Mouse (Mus musculus) heart, postnatal 10 days (tissue): ENCODE results near the gene Nup155. TPM values are rescaled to one million over a fixed set of nuclear protein-coding genes. Genes with fewer than 3 reads are reported as not detected.

Source experiments
- DNase-seq, 2 experiments: peaks; one replicate each; pipeline ENCODE4 v3.0.0; 2021
- intact Hi-C: fragments of 180-260 bp; cut with DNase I; formaldehyde crosslinking; loops from one replicate; pipeline ENCODE4 v1.15.1; 2025
- total RNA-seq, 2 experiments: library from RNA; stranded (reverse); gene quantifications; 2 replicates each; pipeline ENCODE4 v1.2.3; 2021

The Nup155 gene
- total RNA-seq, 2 experiments from 2014 or later, result 15.9 to 19.7 TPM

DNA sequence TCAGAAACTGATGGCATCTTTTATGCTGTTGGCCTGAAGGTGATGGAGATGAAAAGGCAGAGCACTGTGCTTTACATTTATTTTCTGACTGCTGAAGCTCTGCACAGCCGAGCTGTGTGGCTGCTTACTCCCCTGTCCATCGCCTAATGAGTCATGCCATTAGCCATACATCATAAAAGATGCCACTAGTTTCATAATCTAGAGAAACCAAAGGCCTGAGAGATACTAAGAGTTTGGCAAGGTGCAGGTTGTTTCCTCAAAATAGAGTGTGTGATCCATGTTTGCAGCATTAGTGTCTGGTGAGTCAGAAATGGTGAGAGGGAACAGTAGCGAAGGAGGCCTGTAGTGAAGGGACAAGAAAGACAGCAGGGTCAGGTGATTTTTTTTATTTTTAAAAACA lies 80.5 kb downstream of the Nup155 start:
- intact Hi-C loops, result no loop called here
- no peak for DNase-seq

DNA sequence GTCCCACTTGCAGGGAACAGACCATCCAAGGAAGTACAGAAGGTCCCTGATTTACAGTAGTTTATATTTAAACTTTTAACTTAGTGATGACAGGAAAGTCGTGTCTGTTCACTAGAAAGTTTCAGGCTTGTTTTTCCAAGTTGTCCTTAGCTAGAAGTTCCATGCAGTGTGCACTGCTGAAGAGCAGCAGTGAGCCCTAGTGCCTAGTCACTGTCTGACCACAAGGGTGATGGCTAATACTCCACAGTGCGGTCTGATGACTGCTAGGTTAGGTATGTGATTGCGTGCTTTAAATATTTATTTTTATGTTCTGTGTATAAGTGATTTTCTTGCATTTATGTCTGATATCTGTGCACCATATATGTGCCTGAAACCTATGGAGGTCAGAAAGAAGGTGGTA lies 81.4 kb downstream of the Nup155 start:
- no peak for DNase-seq
- intact Hi-C loops, result no loop called here

DNA sequence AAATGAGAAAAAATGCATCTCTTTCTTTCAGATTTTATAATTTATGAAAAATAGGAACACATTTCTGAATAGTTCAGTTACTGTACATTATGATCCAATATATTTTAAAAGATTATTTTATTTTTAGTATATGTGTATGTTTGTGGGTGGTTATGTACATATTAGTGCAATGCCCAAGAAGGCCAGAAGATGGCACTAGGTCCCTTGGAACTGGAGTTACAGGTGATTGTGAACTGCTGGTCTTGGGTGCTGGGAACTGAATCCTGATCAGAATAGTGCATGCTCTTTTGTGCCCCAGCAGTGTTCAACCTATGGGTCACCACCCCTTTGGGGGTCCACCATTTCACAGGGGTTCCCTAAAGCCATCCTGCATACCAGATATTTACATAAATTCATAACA lies 91.2 kb downstream of the Nup155 start:
- intact Hi-C loops, result no loop called here
- DNase-seq, result no peak

DNA sequence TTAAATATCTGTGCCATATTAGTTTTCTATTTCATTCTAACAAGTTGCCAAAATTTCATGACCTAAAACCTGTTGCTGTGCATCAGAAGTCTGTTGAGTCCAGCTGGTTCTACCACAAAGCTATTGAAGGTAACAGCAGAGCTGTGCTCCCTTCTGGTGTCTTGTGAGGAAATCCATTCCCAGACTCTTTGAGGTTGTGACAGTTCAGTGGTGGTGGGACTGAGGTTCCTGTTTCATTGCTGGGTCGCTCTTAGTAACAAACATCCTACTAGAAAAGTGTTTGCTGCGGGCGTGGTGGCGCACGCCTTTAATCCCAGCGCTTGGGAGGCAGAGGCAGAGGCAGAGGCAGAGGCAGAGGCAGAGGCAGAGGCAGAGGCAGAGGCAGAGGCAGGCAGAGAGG lies 99.3 kb downstream of the Nup155 start:
- DNase-seq, result no peak
- intact Hi-C loops, result no loop called here

Other genes with a start within 250 kb of the Nup155 start
- 10 to 100 TPM; 22.3 to 22.7 TPM for gene Wdr70, start 10.1 kb upstream of the Nup155 start, total RNA-seq
- 1 to 10 TPM; 7.3 to 7.5 TPM for gene Cplane1, start 59.8 kb downstream of the Nup155 start, total RNA-seq